Mouse (Mus musculus): Measurements from ENCODE around the gene Ahsg. TPM values are rescaled to one million over a fixed set of nuclear protein-coding genes. Genes with fewer than 3 reads are reported as not detected.
"Not testable (repeated sequence)": the region's sequence is repeated elsewhere in the genome, so short reads cannot be mapped to it uniquely, and the experiment has no call there.

The Ahsg gene
- total RNA-seq, 2 experiments from 2014 or later, result not detected

GRCm38 (mm10) chr16:22938541-22938940 is 47.5 kb downstream of the Ahsg start:
- DNase-seq (ENCODE audit: low spot score in 2 of 2), result no peak

GRCm38 (mm10) chr16:22939120-22939695 is 48.1 kb downstream of the Ahsg start:
- DNase-seq (ENCODE audit: low spot score in 2 of 2), result no peak

DNA sequence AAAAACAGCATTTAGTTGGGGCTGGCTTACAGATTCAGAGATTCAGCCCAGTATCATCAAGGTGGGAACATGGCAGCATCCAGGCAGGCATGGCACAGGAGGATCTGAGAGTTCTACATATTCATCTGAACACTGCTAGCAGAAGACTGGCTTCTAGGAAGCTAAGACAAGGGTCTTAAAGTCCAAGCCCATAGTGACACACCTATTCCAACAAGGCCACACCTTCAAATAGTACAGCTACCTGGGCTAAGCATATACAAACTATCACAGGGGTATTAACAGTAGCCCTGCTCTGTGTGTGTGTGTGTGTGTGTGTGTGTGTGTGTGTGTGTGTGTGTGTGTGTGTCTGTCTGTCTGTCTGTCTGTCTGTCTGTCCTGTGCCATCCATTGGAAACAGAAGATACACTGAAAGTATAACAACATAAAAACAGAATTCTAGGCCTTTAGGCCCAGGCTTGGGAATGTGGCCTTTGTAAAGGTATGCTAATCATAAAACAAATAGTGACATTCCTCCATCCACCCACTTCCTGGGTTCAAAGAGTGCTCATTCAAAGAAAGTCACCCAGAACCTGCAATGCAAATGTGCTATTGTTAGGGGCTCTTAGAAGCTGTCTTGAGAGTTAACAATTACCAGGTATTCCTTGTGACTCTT is 50.9 kb downstream of the Ahsg start:
- not testable (repeated sequence) for DNase-seq (ENCODE audit: low spot score in 2 of 2)

GRCm38 (mm10) chr16:22947371-22947770 is 56.3 kb downstream of the Ahsg start:
- DNase-seq (ENCODE audit: low spot score in 2 of 2), result no peak

Other genes with a start within 250 kb of the Ahsg start
- 100 to 1,000 TPM; 113 to 120 TPM for gene Dgkg, start 234.1 kb upstream of the Ahsg start, total RNA-seq (2021)
- under 1 TPM in 1 of 2 experiments, not detected in 1; 0.40 TPM for gene Crygs, start 79.7 kb upstream of the Ahsg start, total RNA-seq (2021)
- 10 to 100 TPM; 12.2 to 14.4 TPM for gene Tbccd1, start 33.6 kb upstream of the Ahsg start, total RNA-seq (2021)
- gene Dnajb11, start 33.4 kb upstream of the Ahsg start, total RNA-seq (2021), result 10 to 100 TPM; 64.5 to 66.4 TPM
- under 1 TPM; 0.31 to 0.34 TPM for gene Fetub, start 27.1 kb downstream of the Ahsg start, total RNA-seq (2021)
- gene Hrg, start 59.8 kb downstream of the Ahsg start, total RNA-seq (2021), result not detected
- gene Kng2, start 138.2 kb downstream of the Ahsg start, total RNA-seq (2021), result not detected
- gene Kng1, start 166.6 kb downstream of the Ahsg start, total RNA-seq (2021), result not detected
- 100 to 1,000 TPM; 701 to 766 TPM for gene Eif4a2, start 216.2 kb downstream of the Ahsg start, total RNA-seq (2021)
- gene Rfc4, start 236.5 kb downstream of the Ahsg start, total RNA-seq (2021), result 1 to 10 TPM; 5.6 to 7.1 TPM

All from layer of hippocampus, postnatal 10 days (tissue).